Mouse (Mus musculus) WW6 (cell line): ENCODE data around the gene Cdc45.

Source experiments
- DNase-seq: peaks from one replicate; pipeline ENCODE4 v3.0.0-alpha.2; 2013; ENCODE audit warnings: low read depth, low spot score

Cdc45 gene

DNA sequence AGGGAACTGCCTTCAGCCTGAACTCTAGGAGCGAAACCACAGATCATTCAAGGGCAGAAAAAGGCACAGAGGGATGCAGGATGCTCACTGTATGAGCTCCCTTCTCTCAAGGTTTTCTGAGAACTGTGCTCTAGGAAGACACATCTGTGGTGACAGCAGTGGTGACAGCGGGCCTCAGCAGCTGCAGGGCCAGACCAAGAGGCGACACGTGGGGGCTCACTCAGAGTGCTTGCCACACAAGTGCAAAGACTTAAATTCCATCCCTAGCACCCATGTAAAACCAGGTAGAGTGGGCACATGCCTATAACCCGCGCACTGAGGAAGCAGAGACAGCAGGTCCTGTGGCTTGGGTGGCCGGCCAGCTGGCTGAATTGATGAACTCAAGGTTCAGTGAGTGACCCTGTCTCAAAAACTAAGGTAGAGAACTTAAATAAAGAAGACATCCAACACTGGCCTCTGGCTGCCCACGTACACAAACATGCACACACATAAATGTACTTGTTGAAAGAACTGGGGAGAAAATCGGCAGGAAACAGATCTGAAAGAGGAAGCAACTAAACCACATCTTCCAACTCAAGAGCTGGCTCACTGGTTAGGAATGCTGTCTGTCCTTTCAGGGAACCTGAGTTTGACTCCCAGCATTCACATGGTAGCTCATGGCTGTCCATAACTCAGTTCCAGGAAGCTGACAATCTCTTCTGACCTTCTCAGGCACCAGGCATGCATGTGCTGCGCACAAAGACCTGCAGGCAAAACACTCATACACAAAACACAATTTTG, 23.0 kb downstream of the Cdc45 start:
- no peak for DNase-seq

DNA sequence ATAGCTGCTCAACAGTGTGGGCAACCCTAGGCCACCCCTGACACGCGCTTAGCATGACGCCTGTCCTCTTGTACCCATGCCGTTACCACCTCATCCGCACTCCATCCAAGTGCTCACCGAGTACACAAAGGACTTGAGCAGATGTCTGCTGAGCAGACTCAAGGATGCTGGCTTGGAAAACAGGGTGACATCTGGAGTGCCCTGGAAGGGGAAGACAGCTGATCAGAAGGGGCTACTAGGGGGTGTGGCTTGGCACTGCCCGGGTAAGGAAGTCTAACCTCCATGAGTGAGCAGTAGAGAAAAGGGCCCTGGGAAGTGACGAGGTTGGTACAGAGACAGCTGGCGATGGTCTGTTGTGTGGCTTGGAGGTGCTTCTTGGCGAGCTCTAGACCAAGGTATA, 25.1 kb downstream of the Cdc45 start:
- no peak for DNase-seq

DNA sequence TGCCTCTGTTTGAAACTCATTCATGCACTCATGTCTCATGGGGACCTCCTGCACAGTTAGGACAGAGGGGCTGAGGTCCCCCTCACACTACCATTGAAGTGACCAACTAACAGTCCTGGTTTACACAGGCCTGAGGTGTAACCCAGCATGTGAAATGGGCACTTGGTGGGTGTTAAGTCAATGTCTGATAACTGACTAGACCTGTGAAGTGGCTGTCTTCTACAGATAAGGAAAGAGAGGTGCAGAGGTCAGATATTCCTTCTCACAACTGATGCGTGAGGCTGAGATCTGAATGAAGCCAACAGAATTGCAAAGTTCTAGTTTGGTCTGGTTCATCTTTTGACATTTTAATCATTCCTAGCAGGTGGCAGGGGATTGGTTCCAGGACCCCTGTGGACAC, 26.3 kb downstream of the Cdc45 start:
- no peak for DNase-seq

DNA sequence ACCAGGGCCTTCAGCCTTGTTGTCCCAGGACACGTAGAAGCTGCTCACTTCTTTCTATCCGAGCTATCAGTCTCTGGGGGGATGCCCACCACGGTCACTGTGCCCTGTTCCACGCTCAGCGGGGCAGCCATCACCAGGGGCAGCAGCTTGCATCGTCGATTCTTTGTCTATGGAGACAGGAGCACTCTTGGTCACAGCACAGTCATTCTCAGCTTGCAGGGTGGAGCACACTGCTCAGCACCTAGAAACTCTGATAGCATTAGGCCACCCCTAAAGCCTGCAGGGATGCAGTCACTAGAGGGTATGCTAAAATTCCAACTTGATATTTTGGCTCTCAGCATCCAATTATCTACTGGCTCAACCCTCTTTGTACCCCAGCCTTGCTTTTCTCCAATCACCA, 26.8 kb downstream of the Cdc45 start:
- no peak for DNase-seq

DNA sequence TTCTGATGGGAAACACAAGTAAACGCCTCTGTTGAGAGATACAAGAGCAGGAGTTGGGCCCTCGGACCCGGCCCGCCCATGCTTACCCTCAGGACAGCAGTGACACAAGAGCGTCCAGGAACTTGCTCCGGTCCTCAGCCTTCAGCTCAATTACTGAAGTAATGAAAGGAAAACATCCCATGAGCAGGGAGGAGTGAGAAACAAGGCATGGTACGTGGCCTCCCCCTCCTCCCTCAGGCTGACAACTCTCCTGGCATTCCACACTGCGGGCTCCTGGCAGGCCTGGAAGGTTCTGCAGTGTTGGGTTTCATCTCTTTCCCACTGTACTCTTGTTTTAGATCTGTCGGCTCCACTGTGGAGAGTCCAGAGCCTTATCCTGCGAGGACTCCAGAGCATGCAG, 30.0 kb downstream of the Cdc45 start:
- no peak for DNase-seq

DNA sequence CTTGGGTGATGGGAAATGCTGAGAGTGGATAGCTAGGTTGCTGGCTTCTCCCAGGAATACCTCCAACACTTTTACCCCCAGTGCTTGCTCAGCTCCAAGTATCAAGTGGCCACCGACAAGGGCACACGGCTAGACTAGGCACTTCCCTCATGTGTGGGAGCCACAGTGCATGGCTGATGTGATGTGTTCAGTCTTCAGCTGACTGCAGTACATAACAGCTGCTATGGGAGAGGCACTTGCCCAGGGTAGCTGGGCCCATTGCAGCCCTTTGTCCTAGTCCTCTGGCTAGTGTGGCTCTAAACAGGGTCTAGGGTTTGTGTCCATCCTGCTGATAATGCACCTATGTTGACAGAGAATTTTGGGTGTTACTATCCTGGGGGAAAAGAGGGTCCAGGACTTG, 33.3 kb downstream of the Cdc45 start:
- DNase-seq = no peak

DNA sequence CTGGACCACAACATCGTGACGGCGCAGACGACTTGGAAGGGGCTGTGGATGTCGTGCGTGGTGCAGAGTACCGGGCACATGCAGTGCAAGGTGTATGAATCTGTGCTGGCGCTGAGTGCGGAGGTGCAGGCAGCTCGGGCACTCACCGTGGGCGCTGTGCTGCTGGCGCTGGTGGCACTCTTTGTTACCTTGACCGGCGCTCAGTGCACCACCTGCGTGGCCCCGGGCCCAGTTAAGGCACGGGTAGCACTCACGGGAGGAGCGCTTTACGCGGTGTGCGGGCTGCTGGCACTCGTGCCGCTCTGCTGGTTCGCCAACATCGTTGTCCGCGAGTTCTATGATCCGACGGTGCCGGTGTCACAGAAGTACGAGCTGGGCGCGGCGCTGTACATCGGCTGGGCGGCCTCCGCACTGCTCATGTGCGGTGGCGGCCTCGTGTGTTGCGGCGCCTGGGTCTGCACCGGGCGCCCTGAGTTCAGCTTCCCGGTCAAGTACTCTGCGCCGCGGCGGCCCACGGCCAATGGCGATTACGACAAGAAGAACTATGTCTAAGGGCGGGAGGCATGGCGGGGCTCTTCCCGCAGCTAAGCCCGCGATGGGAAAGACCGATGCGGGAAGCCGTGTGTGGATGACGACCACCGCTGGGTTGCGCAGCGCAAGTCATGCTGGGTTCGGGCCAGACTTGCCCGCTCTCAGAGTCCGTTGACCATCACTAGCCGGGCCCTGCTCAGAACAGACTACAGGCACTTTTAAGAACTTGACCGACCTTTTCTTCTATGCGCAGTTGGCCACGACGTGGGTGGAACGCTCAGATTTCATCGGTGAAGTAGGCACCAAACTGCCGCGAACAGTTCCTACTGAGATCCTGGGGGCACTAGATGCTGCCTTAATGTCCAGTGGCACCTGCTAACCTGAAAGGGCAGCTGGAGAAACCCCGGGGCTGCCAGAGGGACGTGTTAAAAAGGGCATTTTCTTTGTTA, 34.4 kb downstream of the Cdc45 start:
- DNase-seq = peak; percentile 43

DNA sequence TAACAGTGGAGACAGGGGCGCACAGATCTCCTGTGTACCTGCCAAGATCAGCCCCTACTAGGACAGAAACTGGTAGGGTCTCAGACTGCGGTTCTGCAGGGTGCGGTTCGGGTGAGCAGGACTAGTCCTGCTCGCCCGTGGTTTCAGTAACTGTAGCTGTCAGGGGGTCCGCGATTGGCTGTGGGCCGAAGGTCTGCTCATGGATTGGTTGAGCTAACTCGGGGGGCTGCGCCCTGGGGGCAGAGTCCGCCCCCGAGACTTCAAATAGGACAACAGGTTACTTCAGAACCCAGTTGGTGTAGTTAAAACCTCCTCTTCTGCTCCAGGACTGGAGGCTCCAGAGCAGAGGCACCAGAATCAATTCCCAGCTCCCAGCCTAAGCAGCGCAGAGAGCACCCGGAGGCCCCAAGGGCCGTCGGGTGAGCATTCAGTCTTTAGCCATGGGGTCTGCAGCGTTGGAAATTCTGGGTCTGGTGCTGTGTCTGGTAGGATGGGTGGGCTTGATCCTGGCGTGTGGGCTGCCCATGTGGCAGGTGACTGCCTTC, 35.2 kb downstream of the Cdc45 start, which contains the start of gene Cldn5:
Cldn5 (plus strand) TSS at position 292 of the 545 bp plus-strand sequence.
- peak; percentile 74 for DNase-seq

DNA sequence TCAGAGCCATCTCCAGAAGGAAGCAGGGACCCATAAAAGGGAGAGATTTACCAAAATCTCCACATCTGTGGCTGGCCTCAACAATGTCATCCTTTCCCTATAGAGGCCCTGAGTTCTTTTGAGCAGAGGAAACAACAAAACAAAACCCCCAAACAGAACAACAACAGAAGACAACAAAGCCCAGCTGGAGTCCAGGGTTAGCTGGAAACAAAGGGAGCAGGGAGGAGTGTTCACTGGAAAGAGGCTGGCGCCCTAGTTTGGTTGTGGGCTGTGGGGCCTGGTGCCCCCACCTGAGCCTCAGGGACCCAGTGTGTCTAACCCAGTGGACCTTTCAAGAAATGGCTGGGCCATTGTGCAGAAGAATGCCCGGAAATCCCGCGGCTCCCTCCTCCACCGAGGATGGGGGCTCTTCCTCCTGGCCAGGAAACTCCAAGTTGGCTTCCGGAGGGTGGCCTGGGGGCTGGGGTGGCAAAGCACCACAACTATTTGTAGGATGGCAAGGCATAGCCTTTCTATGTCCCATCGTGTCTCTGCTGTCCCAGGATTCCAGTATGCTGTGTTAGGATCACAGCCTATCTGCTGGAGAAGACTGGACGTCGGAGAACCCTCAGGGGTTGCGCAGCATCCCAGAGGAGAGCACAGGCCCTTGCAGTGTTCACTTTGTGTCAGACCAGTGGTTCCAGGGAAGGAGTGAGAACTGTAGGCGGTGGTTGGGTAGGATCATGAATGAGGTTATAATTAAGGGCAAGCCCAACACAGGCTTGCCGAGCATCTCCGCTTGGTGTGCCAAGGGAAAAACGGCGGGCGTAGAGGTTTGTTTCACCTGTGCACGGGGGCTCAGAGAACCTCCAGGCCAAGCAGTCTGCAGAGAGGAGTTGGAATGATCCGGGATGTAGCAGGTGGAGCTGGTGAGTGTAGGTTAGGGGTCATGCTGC, 35.9 kb downstream of the Cdc45 start:
- no peak for DNase-seq

DNA sequence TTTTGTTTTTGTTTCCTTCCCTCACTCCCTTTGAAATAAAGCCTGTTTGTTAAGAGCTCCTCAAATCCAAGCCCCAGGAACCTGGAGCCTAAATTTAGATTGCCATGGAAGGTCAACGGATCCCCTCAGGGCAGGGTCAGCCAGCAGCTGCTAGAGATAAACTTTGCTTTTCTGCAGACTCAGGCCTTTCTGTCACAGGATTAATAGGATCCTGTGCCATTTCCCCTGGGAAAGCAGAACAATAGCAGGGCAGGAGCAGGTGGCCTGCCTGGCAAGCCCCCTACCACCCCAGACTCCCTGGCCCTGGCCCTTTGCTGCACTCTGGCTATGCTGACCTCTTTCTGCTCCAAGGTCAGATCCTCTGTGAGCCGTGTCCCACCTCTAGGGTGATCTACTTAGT, 37.9 kb downstream of the Cdc45 start:
- DNase-seq = no peak

DNA sequence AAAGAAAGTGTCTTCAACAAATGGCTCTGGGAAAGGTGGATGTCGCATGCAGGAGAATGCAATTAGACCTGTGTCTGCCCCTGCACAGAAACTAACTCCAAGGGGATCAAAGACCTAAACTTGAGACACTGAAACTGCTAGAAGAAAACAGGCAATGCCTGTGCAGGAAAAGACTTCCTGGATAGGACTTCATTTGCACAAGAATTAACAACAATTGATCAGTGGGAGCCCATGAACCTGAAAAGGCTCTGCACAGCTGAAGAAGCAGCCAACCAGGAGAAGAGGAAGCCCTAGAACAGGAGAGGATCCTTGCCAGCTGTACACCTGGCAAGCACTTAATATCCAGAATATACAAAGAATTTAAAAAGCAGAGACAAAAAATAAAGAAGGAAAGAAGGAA, 42.3 kb downstream of the Cdc45 start:
- DNase-seq = no peak

DNA sequence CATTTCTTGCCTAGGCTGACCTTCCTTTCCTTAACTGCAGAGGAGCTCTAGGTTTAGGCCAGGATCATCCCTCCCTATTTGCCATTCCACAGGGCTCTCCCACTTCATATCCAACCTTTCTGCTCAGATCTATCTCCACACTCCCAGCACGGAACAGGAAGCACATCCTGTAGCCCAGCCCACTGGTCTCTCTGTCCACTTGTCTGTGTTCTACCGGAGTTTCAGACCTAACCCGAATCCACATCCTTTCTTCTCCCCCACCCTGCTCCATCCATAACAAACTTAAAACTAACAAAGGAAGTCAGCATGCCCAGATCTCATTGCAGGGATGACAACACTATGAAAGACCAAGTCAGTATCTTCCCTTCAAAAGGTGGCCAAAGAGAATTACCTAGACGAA, 45.4 kb downstream of the Cdc45 start:
- no peak for DNase-seq

DNA sequence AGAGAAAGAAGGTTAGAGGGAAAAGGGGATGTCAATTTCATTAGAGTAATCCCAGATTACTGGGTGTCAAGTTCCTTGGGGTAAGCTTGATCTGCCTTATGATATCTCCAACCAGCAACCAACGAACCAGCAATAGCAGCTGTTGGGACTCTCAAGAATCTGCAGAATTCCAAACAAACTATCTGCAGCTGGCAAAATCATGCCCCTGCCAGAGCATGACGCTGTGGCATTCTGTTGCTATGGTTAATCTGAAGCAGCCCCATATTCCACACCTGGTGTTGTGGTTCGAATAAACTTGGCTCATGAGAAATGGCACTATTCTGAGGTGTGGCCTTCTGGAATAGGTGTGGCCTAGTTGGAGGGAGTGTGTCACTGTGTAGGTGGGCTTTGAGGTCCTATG, 48.8 kb downstream of the Cdc45 start:
- no peak for DNase-seq

DNA sequence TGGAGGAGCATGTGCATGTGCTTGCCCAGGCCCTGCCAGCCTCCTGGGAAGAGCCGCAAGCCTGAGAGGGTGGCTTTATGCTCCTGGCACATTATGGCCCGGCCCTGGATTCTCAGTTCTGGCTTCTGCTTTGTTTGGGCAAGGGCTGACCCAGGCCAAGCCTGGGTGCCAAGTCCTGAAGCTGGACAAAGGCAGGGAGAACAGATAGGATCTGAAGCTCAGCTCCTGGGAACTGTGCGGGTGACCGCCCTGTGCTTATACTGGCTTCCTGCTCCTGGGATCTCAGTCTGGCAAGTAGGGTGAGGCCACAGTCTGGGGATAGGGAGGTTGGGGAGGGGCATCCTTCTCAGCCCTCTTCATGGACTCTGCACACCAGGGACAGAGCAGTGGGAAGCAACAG, 50.1 kb downstream of the Cdc45 start:
- DNase-seq = no peak

DNA sequence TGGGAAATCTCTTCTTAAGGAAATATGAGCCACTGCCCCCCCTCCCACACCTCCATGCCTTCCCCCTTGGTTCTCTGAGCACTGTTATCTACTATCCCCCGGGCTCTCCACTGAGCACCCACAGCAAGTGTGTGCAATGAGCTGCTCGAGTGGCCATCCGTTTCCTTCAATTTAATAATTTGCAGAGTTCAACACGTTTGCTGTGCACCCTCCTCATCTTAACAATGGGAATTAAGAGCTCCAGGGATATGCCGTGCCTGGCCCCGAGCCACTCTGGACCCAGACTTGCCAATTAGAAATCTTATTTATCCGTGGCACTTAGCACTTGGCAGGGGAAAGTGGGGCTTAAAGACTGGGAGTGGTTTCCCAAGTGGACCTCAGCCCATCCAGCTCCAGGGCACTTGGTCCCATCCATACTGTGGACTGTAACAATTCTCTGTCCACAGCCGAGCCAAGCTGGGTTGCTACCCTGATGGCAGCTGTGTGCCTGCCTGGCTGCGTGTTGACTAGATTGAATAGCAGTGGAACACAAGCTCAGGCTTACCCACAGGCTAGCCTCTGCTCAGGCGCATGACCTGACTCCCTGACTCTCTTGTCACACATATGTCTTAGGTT, 59.8 kb downstream of the Cdc45 start:
- no peak for DNase-seq

DNA sequence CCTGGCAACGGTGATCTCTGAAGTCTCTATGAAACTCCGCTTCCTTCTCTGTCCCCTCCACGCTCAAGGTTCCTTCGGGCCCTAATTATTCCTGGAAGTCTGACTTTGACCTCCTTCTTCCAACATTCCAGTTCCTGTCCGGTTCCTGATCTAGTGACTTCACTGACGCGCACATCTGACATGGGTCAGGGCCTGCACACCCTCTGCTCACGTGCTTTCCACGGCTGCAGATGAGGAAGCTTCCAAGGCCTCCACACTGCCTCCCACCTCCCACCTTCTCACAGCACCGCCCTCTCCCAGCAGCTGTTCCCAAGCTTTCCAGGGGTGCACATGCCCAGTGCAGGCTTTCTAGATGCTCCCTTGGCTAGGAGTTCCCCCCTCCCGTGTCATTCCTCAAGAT, 60.7 kb downstream of the Cdc45 start:
- DNase-seq = no peak

DNA sequence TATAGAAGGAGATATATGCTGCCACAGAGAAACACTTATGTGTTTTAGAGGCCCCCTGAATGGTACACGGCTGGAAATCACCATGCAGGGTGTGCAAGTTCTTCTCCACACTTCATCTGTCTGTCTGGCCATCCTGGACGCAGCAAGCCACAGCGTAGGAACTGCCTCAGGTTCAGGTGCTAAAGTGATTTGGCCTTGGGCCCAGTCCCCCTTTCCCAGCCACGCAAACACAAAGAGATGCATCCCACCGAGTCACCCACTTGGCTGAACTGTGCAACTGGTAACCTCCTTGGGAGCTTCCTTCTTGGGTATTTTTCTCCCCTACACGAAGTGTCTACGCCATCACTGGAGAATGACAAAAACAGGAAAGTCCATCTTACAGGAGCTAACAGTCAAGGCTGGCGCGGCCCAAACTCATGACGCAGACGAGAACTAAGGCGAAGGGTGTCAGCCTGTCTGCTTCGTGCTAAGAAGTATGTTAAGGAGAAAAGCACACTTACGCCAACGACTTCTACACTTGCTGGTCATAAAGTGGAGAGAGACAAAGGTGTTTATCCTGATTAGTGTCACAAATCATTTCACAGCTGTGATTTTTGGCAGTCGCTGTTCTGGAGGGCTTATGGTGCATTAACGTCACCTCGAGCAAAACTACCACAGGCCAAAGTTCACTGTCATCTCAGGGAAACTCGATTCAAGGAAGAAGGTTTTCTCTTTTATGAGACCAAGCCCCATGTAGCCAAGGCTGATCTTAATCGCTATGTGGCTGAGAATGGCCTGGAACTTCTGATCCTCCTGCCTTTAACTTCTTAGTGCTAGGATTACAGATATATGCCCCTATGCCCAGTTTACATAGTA, 65.3 kb downstream of the Cdc45 start:
- DNase-seq = no peak

DNA sequence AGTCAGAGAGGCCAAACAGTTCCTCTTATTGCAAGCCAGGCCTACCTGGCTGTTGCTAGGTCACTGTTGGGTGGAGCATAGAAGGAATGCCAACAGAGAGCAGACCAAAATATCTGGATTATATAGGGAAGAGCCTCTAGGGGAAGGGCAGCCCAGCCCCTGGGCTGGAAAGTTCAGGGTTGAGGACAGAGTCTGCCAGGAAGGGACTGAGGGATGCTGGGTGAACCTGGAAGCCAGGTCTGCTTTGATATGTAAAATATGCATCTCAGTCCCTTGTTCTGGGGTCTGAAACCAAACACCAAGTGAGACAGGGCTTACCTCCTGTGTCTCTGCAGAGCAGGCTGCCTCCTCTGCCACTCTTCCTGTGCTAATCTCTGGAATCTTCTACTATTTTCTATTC, 73.5 kb downstream of the Cdc45 start:
- peak; percentile 33 for DNase-seq

DNA sequence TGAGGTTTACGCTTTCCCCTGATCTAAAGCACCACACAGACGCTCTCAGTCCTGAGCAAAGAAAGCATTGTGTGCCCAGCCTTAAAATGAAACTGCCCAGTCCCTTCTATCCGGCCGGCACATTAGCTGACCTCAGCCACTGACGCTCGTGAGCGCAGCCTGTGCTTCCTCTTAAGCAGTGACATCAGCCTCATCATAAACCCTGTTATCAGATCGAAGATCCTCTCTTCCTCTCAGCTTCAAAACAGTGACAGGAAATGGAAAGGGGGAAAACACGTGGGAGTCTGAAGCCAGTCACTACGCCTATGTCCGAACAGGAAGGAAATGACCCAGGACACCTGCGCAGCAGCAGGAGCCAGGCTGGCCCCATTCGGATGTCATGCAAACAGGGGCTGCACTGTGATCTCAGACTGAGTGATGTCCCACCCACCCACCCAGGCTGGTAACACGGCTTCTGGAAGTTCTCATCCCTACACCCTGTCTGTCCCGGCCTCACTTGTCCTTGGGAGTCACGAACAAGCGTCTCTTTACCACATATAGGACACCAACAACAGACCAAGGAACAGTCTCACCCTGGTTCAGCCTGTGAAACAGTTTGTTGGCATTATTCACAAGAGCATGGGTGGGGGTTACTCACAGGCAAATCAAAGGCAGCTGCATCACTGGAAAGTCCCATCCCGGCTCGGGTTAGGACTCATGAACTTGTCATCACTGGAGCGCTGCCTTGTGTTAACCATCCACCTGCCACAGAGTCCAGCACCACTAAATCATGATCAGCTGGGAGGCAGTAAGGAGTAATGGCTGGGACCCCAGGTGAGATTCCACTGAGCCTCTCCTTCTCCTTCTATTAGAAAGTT, 78.5 kb downstream of the Cdc45 start:
- DNase-seq = no peak
